Mouse (Mus musculus): ENCODE data around the gene Rnh1. TPM values are rescaled to one million over a fixed set of nuclear protein-coding genes. Genes with fewer than 3 reads are reported as not detected.

Gene Rnh1
- 240 and 265 TPM in 2 replicates for polyA plus RNA-seq (2015; fragmentation: Nextera tagmentation; extraction: Ambion mirVana)

DNA sequence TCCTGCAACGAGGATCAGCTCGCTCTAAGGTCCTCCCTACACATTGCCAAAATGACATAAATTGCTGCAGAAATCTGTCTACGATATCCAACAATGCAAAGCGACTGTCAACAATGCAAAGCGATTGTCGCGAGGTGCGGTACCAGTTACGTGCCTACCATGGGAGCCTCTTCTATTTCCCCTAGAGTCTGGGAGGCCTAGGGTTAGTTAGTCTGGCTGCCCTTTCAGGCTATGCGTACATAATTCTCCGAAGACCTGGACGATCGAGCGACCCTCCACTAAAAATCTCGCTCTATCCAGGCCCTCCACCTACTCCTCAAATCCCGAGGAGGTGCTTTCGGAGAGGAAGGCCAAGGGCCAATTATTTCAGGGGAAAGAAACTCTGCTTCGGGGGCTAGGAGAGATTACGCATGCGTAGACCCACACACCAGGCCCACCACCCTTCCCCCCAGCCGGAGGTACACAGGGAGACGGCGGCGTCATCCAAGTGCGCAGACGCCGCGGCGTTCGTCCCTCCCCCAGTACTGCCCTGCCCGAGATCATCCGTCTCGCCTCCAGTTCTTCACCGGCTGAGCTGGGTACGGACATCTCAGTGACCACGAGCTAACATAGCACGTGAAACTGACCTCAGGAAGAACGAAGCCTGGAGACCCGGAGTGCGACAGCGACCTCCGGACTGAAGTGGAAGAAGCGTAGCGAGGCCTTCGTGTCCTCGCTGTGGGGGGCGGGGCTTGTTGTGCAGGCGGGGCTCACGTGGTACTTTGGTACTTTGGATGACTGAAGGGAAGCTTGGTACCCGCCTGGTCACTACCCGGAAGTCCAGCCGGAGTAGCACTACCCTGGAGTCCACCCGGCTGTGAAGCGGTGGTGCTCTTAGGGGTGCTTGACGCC, at the start of gene Rnh1:
Gene Rnh1, minus strand, starts transcription at position 742 of the 891 bp plus-strand sequence.
- WGBS: 2% methylated on average over 55 of the region's 55 CpGs
- Histone ChIP-seq H3K4me3 (replicated peaks; ENCODE audit: low read length) (peak within 1 kb of the TSS; percentile 61), H3K4me2 (ENCODE audit: low read depth, low read length) (peak within 1 kb of the TSS; percentile 70), H3K9ac (ENCODE audit: low read length) (peak within 1 kb of the TSS; percentile 83), H3K27ac (ENCODE audit: low read length) (peak within 1 kb of the TSS; percentile 95), H3K36me3 (ENCODE audit: control insufficient read depth, insufficient read depth, low read length) (no peaks in the 10 kb centered on the region), H3K9me3 (replicated peaks; ENCODE audit: control insufficient read depth, low read length) (no peaks in the 10 kb centered on the region), H3K4me1 (ENCODE audit: control insufficient read depth, insufficient read depth, low read length) (peaks cover 22% of the 10 kb centered on the region), H3K27me3 (ENCODE audit: control insufficient read depth, insufficient read depth, low read length) (no peaks in the 10 kb centered on the region)
- ATAC-seq (ENCODE audit: insufficient read depth, low FRiP score): peak; percentile 95

DNA sequence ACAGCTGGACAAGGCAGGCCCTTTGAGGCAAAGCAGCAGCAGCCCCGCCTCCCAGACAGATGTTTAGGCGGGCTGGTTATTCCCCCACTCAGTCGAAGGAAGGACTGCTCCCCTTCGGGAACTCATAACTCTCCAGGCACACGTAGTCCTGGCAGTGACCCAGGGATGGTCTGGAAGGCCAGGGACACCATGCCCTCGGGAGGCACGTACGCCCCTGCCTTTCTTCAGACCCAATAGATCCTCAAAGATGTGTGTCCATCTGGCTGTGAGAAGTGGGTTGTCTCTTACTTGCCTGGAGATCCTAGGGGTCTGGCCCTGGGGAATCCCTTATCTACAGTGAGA, 49.4 kb upstream of the Rnh1 start:
- Histone ChIP-seq H3K27me3 (ENCODE audit: control insufficient read depth, insufficient read depth, low read length) (no peaks in the 10 kb centered on the region), H3K9me3 (replicated peaks; ENCODE audit: control insufficient read depth, low read length) (no peaks in the 10 kb centered on the region), H3K36me3 (ENCODE audit: control insufficient read depth, insufficient read depth, low read length) (no peaks in the 10 kb centered on the region), H3K27ac (ENCODE audit: low read length) (peak overlapping the region; percentile 95), H3K4me2 (ENCODE audit: low read depth, low read length) (peak overlapping the region; percentile 77), H3K9ac (ENCODE audit: low read length) (peak overlapping the region; percentile 66), H3K4me3 (replicated peaks; ENCODE audit: low read length) (peak overlapping the region; percentile 27), H3K4me1 (ENCODE audit: control insufficient read depth, insufficient read depth, low read length) (peaks cover 49% of the 10 kb centered on the region)
- 6% methylated on average over 8 of the region's 8 CpGs for WGBS
- ATAC-seq (ENCODE audit: insufficient read depth, low FRiP score): no peak

DNA sequence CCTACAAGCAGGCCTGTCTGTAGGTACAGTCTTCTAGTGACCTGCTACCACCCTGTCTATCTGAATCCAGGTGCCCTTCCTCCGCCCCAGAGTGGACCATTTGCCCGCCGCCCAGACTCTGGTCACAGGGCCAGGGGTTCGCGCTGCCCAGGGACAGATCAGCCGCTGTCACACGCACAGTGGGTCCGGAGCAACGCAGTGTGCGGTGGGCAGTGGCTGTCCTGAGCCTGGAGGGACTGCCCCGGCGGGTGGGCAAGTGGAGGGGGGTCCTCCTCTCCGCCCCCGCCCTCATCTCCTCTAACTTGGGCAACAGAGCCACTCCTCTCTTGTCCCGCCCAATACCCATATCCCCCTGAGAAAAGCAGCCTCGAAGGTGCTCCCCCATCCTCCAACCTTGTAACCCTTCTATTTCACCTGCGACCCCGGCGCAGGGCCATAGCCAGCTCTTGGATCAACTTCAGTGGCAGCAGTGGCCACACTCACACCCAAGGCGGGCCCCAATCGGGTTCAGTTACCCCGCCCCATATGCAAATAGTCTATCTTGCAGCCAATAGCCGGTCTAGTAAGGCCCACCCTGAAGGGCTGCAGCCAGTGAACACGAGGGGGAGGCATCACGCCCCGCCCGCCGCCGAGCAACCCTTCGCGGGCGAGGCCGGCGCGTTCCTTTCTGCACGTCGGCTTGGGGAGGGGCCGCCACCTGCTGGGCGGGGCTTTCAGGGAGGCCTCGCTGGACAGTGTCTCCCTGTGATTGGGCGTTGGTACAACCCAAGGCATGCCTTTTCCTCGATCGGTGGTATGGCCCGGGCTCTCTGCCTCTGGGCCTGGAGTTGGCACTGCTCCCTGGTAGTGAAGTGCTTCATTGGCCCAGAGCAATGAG, 48.8 kb upstream of the Rnh1 start:
- no peaks in the 10 kb centered on the region for H3K9me3 ChIP-seq (replicated peaks; ENCODE audit: control insufficient read depth, low read length)
- 2% methylated on average over 44 of the region's 44 CpGs for WGBS
- ATAC-seq (ENCODE audit: insufficient read depth, low FRiP score): peak; percentile 97
- peak overlapping the region; percentile 96 for H3K27ac ChIP-seq (ENCODE audit: low read length)
- H3K4me2 ChIP-seq (ENCODE audit: low read depth, low read length): peak overlapping the region; percentile 77
- H3K4me3 ChIP-seq (replicated peaks; ENCODE audit: low read length): peak overlapping the region; percentile 64
- H3K27me3 ChIP-seq (ENCODE audit: control insufficient read depth, insufficient read depth, low read length): no peaks in the 10 kb centered on the region
- peaks cover 54% of the 10 kb centered on the region for H3K4me1 ChIP-seq (ENCODE audit: control insufficient read depth, insufficient read depth, low read length)
- no peaks in the 10 kb centered on the region for H3K36me3 ChIP-seq (ENCODE audit: control insufficient read depth, insufficient read depth, low read length)
- peak overlapping the region; percentile 80 for H3K9ac ChIP-seq (ENCODE audit: low read length)

- Histone ChIP-seq H3K9me3 (replicated peaks; ENCODE audit: control insufficient read depth, low read length) (no peaks in the 10 kb centered on the region), H3K36me3 (ENCODE audit: control insufficient read depth, insufficient read depth, low read length) (no peaks in the 10 kb centered on the region), H3K4me2 (ENCODE audit: low read depth, low read length) (peak overlapping the region; percentile 77), H3K4me3 (replicated peaks; ENCODE audit: low read length) (peak overlapping the region; percentile 64), H3K9ac (ENCODE audit: low read length) (peak overlapping the region; percentile 80), H3K4me1 (ENCODE audit: control insufficient read depth, insufficient read depth, low read length) (peaks cover 58% of the 10 kb centered on the region), H3K27me3 (ENCODE audit: control insufficient read depth, insufficient read depth, low read length) (no peaks in the 10 kb centered on the region), H3K27ac (ENCODE audit: low read length) (peak overlapping the region; percentile 96)
- ATAC-seq (ENCODE audit: insufficient read depth, low FRiP score): no peak
- 71% methylated on average over 1 of the region's 1 CpGs for WGBS
These were observed 47.7 kb upstream of the Rnh1 start for GRCm38 (mm10) chr7:141220377-141220776.

DNA sequence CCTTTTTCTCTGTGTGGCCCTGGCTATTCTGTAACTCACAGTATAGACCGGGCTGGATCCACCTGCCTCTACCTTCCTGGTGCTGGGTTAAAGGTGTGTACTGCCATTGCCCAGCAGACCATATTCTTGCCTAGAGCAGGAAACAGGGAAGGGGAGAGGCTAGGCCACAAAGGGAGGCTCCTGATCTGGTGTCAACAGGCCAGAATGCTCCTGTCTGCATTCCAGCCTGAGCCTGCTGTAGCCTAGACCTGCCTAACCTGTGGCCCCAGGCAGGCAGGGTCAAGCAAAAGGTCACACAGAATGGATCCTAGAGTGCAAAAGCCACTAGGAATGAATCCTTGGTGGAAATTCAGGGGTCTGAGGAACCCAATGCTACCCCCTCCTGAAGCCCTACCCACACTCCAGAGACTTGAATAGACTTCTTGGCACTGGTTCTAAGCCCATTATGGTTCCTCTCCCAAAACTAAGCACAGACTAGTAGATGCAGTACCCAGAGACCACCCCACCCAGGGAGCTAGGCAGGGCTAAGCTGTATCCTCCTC, 47.0 kb upstream of the Rnh1 start:
- ATAC-seq (ENCODE audit: insufficient read depth, low FRiP score): no peak
- H3K27ac ChIP-seq (ENCODE audit: low read length): peak overlapping the region; percentile 96
- no peaks in the 10 kb centered on the region for H3K27me3 ChIP-seq (ENCODE audit: control insufficient read depth, insufficient read depth, low read length)
- H3K9me3 ChIP-seq (replicated peaks; ENCODE audit: control insufficient read depth, low read length): no peaks in the 10 kb centered on the region
- peak overlapping the region; percentile 80; the same call in 1 of the 2 replicates for H3K9ac ChIP-seq (ENCODE audit: low read length)
- H3K4me2 ChIP-seq (ENCODE audit: low read depth, low read length): peak overlapping the region; percentile 77; the same call in 1 of the 2 replicates
- no peaks in the 10 kb centered on the region for H3K36me3 ChIP-seq (ENCODE audit: control insufficient read depth, insufficient read depth, low read length)
- peaks cover 65% of the 10 kb centered on the region for H3K4me1 ChIP-seq (ENCODE audit: control insufficient read depth, insufficient read depth, low read length)
- WGBS: 74% methylated on average over 1 of the region's 1 CpGs
- H3K4me3 ChIP-seq (replicated peaks; ENCODE audit: low read length): no peak overlapping the region

- WGBS: 76% methylated on average over 5 of the region's 5 CpGs
- Histone ChIP-seq H3K4me2 (ENCODE audit: low read depth, low read length) (peak overlapping the region; percentile 85), H3K4me3 (replicated peaks; ENCODE audit: low read length) (peak overlapping the region; percentile 68; the same call in 1 of the 2 replicates), H3K4me1 (ENCODE audit: control insufficient read depth, insufficient read depth, low read length) (peaks cover 70% of the 10 kb centered on the region), H3K27ac (ENCODE audit: low read length) (peak overlapping the region; percentile 96), H3K27me3 (ENCODE audit: control insufficient read depth, insufficient read depth, low read length) (no peaks in the 10 kb centered on the region), H3K9ac (ENCODE audit: low read length) (peak overlapping the region; percentile 84), H3K9me3 (replicated peaks; ENCODE audit: control insufficient read depth, low read length) (no peaks in the 10 kb centered on the region), H3K36me3 (ENCODE audit: control insufficient read depth, insufficient read depth, low read length) (no peaks in the 10 kb centered on the region)
- ATAC-seq (ENCODE audit: insufficient read depth, low FRiP score): no peak
These were observed 46.0 kb upstream of the Rnh1 start for GRCm38 (mm10) chr7:141218557-141219133.

- Histone ChIP-seq H3K27me3 (ENCODE audit: control insufficient read depth, insufficient read depth, low read length) (no peaks in the 10 kb centered on the region), H3K4me2 (ENCODE audit: low read depth, low read length) (peak overlapping the region; percentile 85), H3K4me1 (ENCODE audit: control insufficient read depth, insufficient read depth, low read length) (peaks cover 70% of the 10 kb centered on the region), H3K9me3 (replicated peaks; ENCODE audit: control insufficient read depth, low read length) (no peaks in the 10 kb centered on the region), H3K4me3 (replicated peaks; ENCODE audit: low read length) (peak overlapping the region; percentile 68), H3K36me3 (ENCODE audit: control insufficient read depth, insufficient read depth, low read length) (no peaks in the 10 kb centered on the region), H3K9ac (ENCODE audit: low read length) (peak overlapping the region; percentile 84; the same call in 1 of the 2 replicates), H3K27ac (ENCODE audit: low read length) (peak overlapping the region; percentile 96)
- no peak for ATAC-seq (ENCODE audit: insufficient read depth, low FRiP score)
- WGBS: 60% methylated on average over 3 of the region's 3 CpGs
These were observed 45.5 kb upstream of the Rnh1 start for GRCm38 (mm10) chr7:141218141-141218540.

- peak overlapping the region; percentile 85 for H3K4me2 ChIP-seq (ENCODE audit: low read depth, low read length)
- no peaks in the 10 kb centered on the region for H3K36me3 ChIP-seq (ENCODE audit: control insufficient read depth, insufficient read depth, low read length)
- H3K9ac ChIP-seq (ENCODE audit: low read length): peak overlapping the region; percentile 84
- no peak for ATAC-seq (ENCODE audit: insufficient read depth, low FRiP score)
- WGBS: 82% methylated on average over 17 of the region's 17 CpGs
- peaks cover 64% of the 10 kb centered on the region for H3K4me1 ChIP-seq (ENCODE audit: control insufficient read depth, insufficient read depth, low read length)
- peak overlapping the region; percentile 68 for H3K4me3 ChIP-seq (replicated peaks; ENCODE audit: low read length)
- H3K9me3 ChIP-seq (replicated peaks; ENCODE audit: control insufficient read depth, low read length): no peaks in the 10 kb centered on the region
- H3K27me3 ChIP-seq (ENCODE audit: control insufficient read depth, insufficient read depth, low read length): no peaks in the 10 kb centered on the region
- H3K27ac ChIP-seq (ENCODE audit: low read length): peak overlapping the region; percentile 96
These were observed 44.8 kb upstream of the Rnh1 start for GRCm38 (mm10) chr7:141217343-141218013.
